Mouse (Mus musculus): Measurements from ENCODE around the gene Olfr102. TPM values are rescaled to one million over a fixed set of nuclear protein-coding genes. Genes with fewer than 3 reads are reported as not detected.

Olfr102 gene
- total RNA-seq (2021) = not detected
- long read RNA-seq, experiment 1 = 0 reads
- long read RNA-seq, experiment 2 = 0 reads

- intact Hi-C loops (cut with DNase I) = no loop called here
- DNase-seq = no peak
Observed at GRCm38 (mm10) chr17:37316954-37317353, at the start of gene Olfr102. Gene Olfr102, minus strand, starts transcription at chr17:37317054.

GRCm38 (mm10) chr17:37359282-37359681 is 42.4 kb upstream of the Olfr102 start, which contains the start of gene Olfr104-ps:
Gene Olfr104-ps, plus strand, starts transcription at chr17:37359582.
- no peak for DNase-seq
- intact Hi-C loops (cut with DNase I) = no loop called here

GRCm38 (mm10) chr17:37339598-37339997 is 22.7 kb upstream of the Olfr102 start, which contains the start of gene Olfr103:
Gene Olfr103, minus strand, starts transcription at chr17:37339698.
- DNase-seq = no peak
- intact Hi-C loops (cut with DNase I) = no loop called here

GRCm38 (mm10) chr17:37310146-37310699 is 6.6 kb downstream of the Olfr102 start:
- intact Hi-C loops (cut with DNase I) = no loop called here
- no peak for DNase-seq

GRCm38 (mm10) chr17:37308483-37308882 is 8.4 kb downstream of the Olfr102 start:
- DNase-seq = no peak
- intact Hi-C loops (cut with DNase I) = no loop called here

GRCm38 (mm10) chr17:37304213-37304612 is 12.6 kb downstream of the Olfr102 start, which contains the start of gene Olfr101:
Gene Olfr101, minus strand, starts transcription at chr17:37304313.
- DNase-seq = no peak
- intact Hi-C loops (cut with DNase I) = no loop called here

GRCm38 (mm10) chr17:37283360-37283759 is 33.5 kb downstream of the Olfr102 start, which contains the start of gene Olfr99:
Gene Olfr99, minus strand, starts transcription at chr17:37283460.
- no peak for DNase-seq
- intact Hi-C loops (cut with DNase I) = no loop called here

GRCm38 (mm10) chr17:37280331-37280730 is 36.5 kb downstream of the Olfr102 start:
- no peak for DNase-seq
- intact Hi-C loops (cut with DNase I) = no loop called here

GRCm38 (mm10) chr17:37276573-37276972 is 40.3 kb downstream of the Olfr102 start:
- intact Hi-C loops (cut with DNase I) = no loop called here

GRCm38 (mm10) chr17:37275626-37276248 is 41.1 kb downstream of the Olfr102 start:
- intact Hi-C loops (cut with DNase I) = no loop called here
- DNase-seq = no peak

More at GRCm38 (mm10) chr17:37276573-37276972, 40.3 kb downstream of the Olfr102 start:
- no peak for DNase-seq

GRCm38 (mm10) chr17:37270702-37271092 is 46.2 kb downstream of the Olfr102 start:
- DNase-seq = peak; percentile 15 to 53
- intact Hi-C loops (cut with DNase I) = no loop called here

- peak; percentile 74 to 83 for DNase-seq
- intact Hi-C loops (cut with DNase I) = no loop called here
Observed at GRCm38 (mm10) chr17:37270058-37270701, 46.7 kb downstream of the Olfr102 start, which contains the start of gene H2-M3. Gene H2-M3, plus strand, starts transcription at chr17:37270220.

GRCm38 (mm10) chr17:37263626-37264025 is 53.2 kb downstream of the Olfr102 start, which contains the start of gene Olfr98:
Gene Olfr98, minus strand, starts transcription at chr17:37263749.
- DNase-seq = no peak
- intact Hi-C loops (cut with DNase I) = no loop called here

Other genes with a start within 250 kb of the Olfr102 start
- gene Olfr90, start 228.6 kb downstream of the Olfr102 start, total RNA-seq (2021) = not detected
- not detected for gene Olfr91, start 218.8 kb downstream of the Olfr102 start, total RNA-seq (2021)
- gene Olfr92, start 197.0 kb downstream of the Olfr102 start, total RNA-seq (2021) = not detected
- gene Olfr93, start 155.6 kb downstream of the Olfr102 start, total RNA-seq (2021) = not detected
- gene Ubd, start 123.2 kb downstream of the Olfr102 start, total RNA-seq (2021) = under 1 TPM in 1 of 2 experiments, not detected in 1; 0.28 TPM
- not detected for gene Olfr94, start 116.1 kb downstream of the Olfr102 start, total RNA-seq (2021)
- gene Olfr95, start 103.9 kb downstream of the Olfr102 start, total RNA-seq (2021) = not detected
- gene Olfr96, start 96.9 kb downstream of the Olfr102 start, total RNA-seq (2021) = not detected
- not detected for gene Olfr97, start 79.7 kb downstream of the Olfr102 start, total RNA-seq (2021)
- gene Olfr98, start 53.3 kb downstream of the Olfr102 start, total RNA-seq (2021) = not detected
- under 1 TPM; 0.81 to 0.94 TPM for gene H2-M3, start 46.8 kb downstream of the Olfr102 start, total RNA-seq (2021)
- gene Olfr99, start 33.6 kb downstream of the Olfr102 start, total RNA-seq (2021) = not detected
- gene Olfr101, start 12.7 kb downstream of the Olfr102 start, total RNA-seq (2021) = not detected
- gene Olfr103, start 22.6 kb upstream of the Olfr102 start, total RNA-seq (2021) = not detected
- not detected for gene Olfr104-ps, start 42.5 kb upstream of the Olfr102 start, total RNA-seq (2021)
- gene Olfr105-ps, start 62.0 kb upstream of the Olfr102 start, total RNA-seq (2021) = not detected
- gene Olfr106-ps, start 73.3 kb upstream of the Olfr102 start, total RNA-seq (2021) = not detected
- not detected for gene Olfr107, start 82.2 kb upstream of the Olfr102 start, total RNA-seq (2021)
- not detected for gene Olfr108, start 128.4 kb upstream of the Olfr102 start, total RNA-seq (2021)
- gene Olfr109, start 141.9 kb upstream of the Olfr102 start, total RNA-seq (2021) = not detected
- not detected for gene H2-M2, start 166.5 kb upstream of the Olfr102 start, total RNA-seq (2021)
- not detected for gene Olfr110, start 175.4 kb upstream of the Olfr102 start, total RNA-seq (2021)
- not detected for gene Olfr111, start 191.0 kb upstream of the Olfr102 start, total RNA-seq (2021)

Measured in gastrocnemius, postnatal 36 days (tissue).